Mouse (Mus musculus) forebrain, embryonic 11.5 days (tissue): ENCODE data around the gene Prrg1. TPM values are rescaled to one million over a fixed set of nuclear protein-coding genes. Genes with fewer than 3 reads are reported as not detected.
"Not testable (repeated sequence)": the region's sequence is repeated elsewhere in the genome, so short reads cannot be mapped to it uniquely, and the experiment has no call there.

Experiments used
- ATAC-seq: fragments of 200-750 bp; cut with Nextera tagmentation; replicated peaks from 2 replicates; pipeline ENCODE4 v1.8.0; 2017; ENCODE audit warnings: moderate TSS enrichment; ENCODE audit not compliant: low FRiP score
- DNase-seq: peaks from one replicate; pipeline ENCODE4 v3.0.0-alpha.2; 2017; ENCODE audit warnings: low spot score
- H3K27ac ChIP-seq: fragments of 300-500 bp; sonication (generic); 2 replicates; pipeline ENCODE4 v1.5.1; 2014; ENCODE audit warnings: low read depth, low read length
- H3K27me3 ChIP-seq: fragments of 300-500 bp; sonication (generic); 2 replicates; pipeline ENCODE4 v1.6.1; 2014; ENCODE audit warnings: mild to moderate bottlenecking, low read length, mixed read lengths; ENCODE audit not compliant: control insufficient read depth, insufficient read depth
- H3K36me3 ChIP-seq: fragments of 300-500 bp; sonication (generic); 2 replicates; pipeline ENCODE4 v1.6.1; 2014; ENCODE audit warnings: mild to moderate bottlenecking, low read length, moderate library complexity, mixed read lengths; ENCODE audit not compliant: control insufficient read depth, insufficient read depth
- H3K4me1 ChIP-seq: fragments of 300-500 bp; sonication (generic); replicated peaks from 2 replicates; pipeline ENCODE4 v1.6.1; 2014; ENCODE audit warnings: low read length, mixed read lengths; ENCODE audit not compliant: control insufficient read depth, insufficient read depth
- H3K4me2 ChIP-seq: fragments of 300-500 bp; sonication (generic); 2 replicates; pipeline ENCODE4 v1.6.1; 2014; ENCODE audit warnings: low read depth, mild to moderate bottlenecking, low read length, moderate library complexity, mixed read lengths; ENCODE audit not compliant: severe bottlenecking
- H3K4me3 ChIP-seq: fragments of 300-500 bp; sonication (generic); 2 replicates; pipeline ENCODE4 v1.5.1; 2014; ENCODE audit warnings: low read depth, low read length
- H3K9ac ChIP-seq: fragments of 300-500 bp; sonication (generic); 2 replicates; pipeline ENCODE4 v1.6.1; 2014; ENCODE audit warnings: low read length
- H3K9me3 ChIP-seq: fragments of 300-500 bp; sonication (generic); 2 replicates; pipeline ENCODE4 v1.6.1; 2016; ENCODE audit warnings: low read length, mixed read lengths; ENCODE audit not compliant: control insufficient read depth
- WGBS: fragments of 180-500 bp; shearing (Covaris S2); extraction: QIAGEN DNeasy Blood & Tissue Kit; methylation state at CpG from one replicate; pipeline ENCODE4 v1.1.7; 2014; 5-methylcytosine and 5-hydroxymethylcytosine counted together
- polyA plus RNA-seq: library from polyadenylated mRNA; unstranded; fragments of >200 nt; fragmentation: Nextera tagmentation; extraction: Ambion mirVana; gene quantifications from 2 replicates; pipeline ENCODE4 v1.2.1, GENCODE M21; 2014

Prrg1 gene
- polyA plus RNA-seq, 1 experiment from 2014 or later, result 8.6 TPM

GRCm38 (mm10) chrX:78538632-78539316 is 44.9 kb downstream of the Prrg1 start:
- Histone ChIP-seq H3K4me3 (no peak overlapping the region), H3K4me2 (no peak overlapping the region), H3K36me3 (no peaks in the 10 kb centered on the region), H3K4me1 (no peaks in the 10 kb centered on the region), H3K9ac (no peak overlapping the region), H3K27ac (no peak overlapping the region), H3K9me3 (no peaks in the 10 kb centered on the region), H3K27me3 (no peaks in the 10 kb centered on the region)
- ATAC-seq, result no peak
- 78% methylated on average over 2 of the region's 2 CpGs for WGBS
- DNase-seq, result no peak

GRCm38 (mm10) chrX:78518301-78518700 is 65.4 kb downstream of the Prrg1 start:
- Histone ChIP-seq H3K27ac (no peak overlapping the region), H3K4me3 (no peak overlapping the region), H3K9ac (no peak overlapping the region), H3K27me3 (no peaks in the 10 kb centered on the region), H3K4me1 (no peaks in the 10 kb centered on the region), H3K4me2 (no peak overlapping the region), H3K9me3 (no peaks in the 10 kb centered on the region), H3K36me3 (no peaks in the 10 kb centered on the region)
- ATAC-seq, result no peak
- 93% methylated on average over 2 of the region's 2 CpGs for WGBS
- DNase-seq, result no peak

- ATAC-seq (no peak), DNase-seq (no peak)
- Histone ChIP-seq H3K27ac (no peak overlapping the region), H3K27me3 (no peaks in the 10 kb centered on the region), H3K36me3 (no peaks in the 10 kb centered on the region), H3K9ac (no peak overlapping the region), H3K4me2 (no peak overlapping the region), H3K4me1 (no peaks in the 10 kb centered on the region), H3K9me3 (no peaks in the 10 kb centered on the region), H3K4me3 (no peak overlapping the region)
- WGBS, result 94% methylated on average over 2 of the region's 2 CpGs
Measured at GRCm38 (mm10) chrX:78482987-78483386, 100.7 kb downstream of the Prrg1 start.

GRCm38 (mm10) chrX:78479710-78480109 is 104.0 kb downstream of the Prrg1 start:
- H3K36me3 ChIP-seq, result no peaks in the 10 kb centered on the region
- 75% methylated on average over 3 of the region's 3 CpGs for WGBS
- no peak for DNase-seq

GRCm38 (mm10) chrX:78434357-78434756 is 149.3 kb downstream of the Prrg1 start:
- Histone ChIP-seq H3K9ac (no peak overlapping the region), H3K4me3 (no peak overlapping the region), H3K9me3 (no peaks in the 10 kb centered on the region), H3K27ac (no peak overlapping the region), H3K4me2 (no peak overlapping the region), H3K27me3 (no peaks in the 10 kb centered on the region), H3K36me3 (no peaks in the 10 kb centered on the region), H3K4me1 (no peaks in the 10 kb centered on the region)
- WGBS, result 88% methylated on average over 6 of the region's 6 CpGs
- DNase-seq (no peak), ATAC-seq (no peak)

More at GRCm38 (mm10) chrX:78479710-78480109, 104.0 kb downstream of the Prrg1 start:
- ATAC-seq, result no peak
- no peak overlapping the region for H3K4me3 ChIP-seq
- no peaks in the 10 kb centered on the region for H3K27me3 ChIP-seq
- no peaks in the 10 kb centered on the region for H3K9me3 ChIP-seq
- H3K4me2 ChIP-seq, result no peak overlapping the region
- H3K9ac ChIP-seq, result no peak overlapping the region
- no peak overlapping the region for H3K27ac ChIP-seq
- no peaks in the 10 kb centered on the region for H3K4me1 ChIP-seq

GRCm38 (mm10) chrX:78403346-78403745 is 180.3 kb downstream of the Prrg1 start:
- H3K9me3 ChIP-seq, H3K27me3 ChIP-seq, H3K9ac ChIP-seq, H3K4me3 ChIP-seq, DNase-seq, ATAC-seq, H3K4me2 ChIP-seq, H3K36me3 ChIP-seq, H3K4me1 ChIP-seq, H3K27ac ChIP-seq: not testable (repeated sequence)
- WGBS, result 58% methylated on average over 2 of the region's 2 CpGs

Other genes starting within 250 kb of the Prrg1 start
- not detected in 2 replicates for gene 4930480E11Rik, start 214.3 kb downstream of the Prrg1 start, polyA plus RNA-seq
- gene Fam47c, start 153.9 kb upstream of the Prrg1 start, polyA plus RNA-seq, result not detected in 2 replicates